Mouse (Mus musculus) T-helper 2 cell (primary cell): ENCODE data around the gene Rps27.
"Not testable (repeated sequence)": the region's sequence is repeated elsewhere in the genome, so short reads cannot be mapped to it uniquely, and the experiment has no call there.

Experiments
- in situ Hi-C: fragments of 300-600 bp; cut with MboI, MseI; formaldehyde crosslinking; loops from one replicate; pipeline ENCODE4 v1.15.1; 2025; ENCODE audit warnings: high pct_unique_total_duplicates

Gene Rps27

DNA sequence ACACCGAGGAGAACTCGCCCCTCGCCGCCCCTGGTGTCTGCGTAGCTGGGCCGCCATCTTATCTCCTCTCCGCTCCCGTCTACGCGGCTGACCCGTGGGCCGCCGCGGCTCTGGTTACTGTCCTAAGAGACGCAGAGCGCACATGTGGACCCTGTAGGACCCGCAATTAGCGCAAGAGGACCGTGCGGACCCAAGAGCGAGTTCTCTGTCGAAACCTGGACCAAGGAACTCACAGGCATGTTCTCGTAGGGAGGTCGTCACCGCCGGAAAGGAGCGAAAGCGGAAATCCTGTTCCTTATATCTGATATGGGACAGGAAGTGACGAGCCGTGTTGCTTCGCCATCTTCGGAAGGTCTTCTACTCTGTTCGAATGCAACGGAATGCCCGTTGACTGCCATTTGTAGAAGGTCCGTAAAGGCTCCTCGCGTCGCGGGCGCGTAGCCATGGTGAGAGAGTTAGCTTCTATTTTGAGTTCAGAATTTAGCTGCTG, at the start of gene Rps27, which contains the start of gene Rab13:
TSS of gene Rps27 (minus strand) at position 275 of the 490 bp plus-strand sequence.
TSS of gene Rab13 (plus strand) at position 319 of the 490 bp plus-strand sequence.
- in situ Hi-C loops: no loop called here

DNA sequence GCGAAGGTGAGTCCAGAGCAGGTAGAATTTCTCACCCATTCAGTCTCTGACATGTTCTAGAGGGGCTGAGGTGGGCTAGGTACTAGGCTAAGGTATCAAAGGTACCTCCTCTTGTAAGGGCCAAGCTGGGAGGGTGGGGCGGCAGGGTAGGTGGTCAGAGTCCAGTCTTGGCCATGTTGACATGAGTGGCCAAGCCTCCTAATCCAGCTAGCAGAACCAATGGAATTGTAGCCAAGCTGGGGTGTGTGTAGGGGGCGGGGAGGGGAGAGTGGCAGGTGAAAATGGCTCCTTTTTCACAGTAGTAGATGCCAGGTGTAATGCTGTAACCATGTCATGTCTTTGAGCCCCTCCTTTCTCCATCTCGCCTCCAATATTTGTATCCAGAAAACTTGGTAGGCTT, 45.1 kb upstream of the Rps27 start:
- in situ Hi-C loops: no loop called here

DNA sequence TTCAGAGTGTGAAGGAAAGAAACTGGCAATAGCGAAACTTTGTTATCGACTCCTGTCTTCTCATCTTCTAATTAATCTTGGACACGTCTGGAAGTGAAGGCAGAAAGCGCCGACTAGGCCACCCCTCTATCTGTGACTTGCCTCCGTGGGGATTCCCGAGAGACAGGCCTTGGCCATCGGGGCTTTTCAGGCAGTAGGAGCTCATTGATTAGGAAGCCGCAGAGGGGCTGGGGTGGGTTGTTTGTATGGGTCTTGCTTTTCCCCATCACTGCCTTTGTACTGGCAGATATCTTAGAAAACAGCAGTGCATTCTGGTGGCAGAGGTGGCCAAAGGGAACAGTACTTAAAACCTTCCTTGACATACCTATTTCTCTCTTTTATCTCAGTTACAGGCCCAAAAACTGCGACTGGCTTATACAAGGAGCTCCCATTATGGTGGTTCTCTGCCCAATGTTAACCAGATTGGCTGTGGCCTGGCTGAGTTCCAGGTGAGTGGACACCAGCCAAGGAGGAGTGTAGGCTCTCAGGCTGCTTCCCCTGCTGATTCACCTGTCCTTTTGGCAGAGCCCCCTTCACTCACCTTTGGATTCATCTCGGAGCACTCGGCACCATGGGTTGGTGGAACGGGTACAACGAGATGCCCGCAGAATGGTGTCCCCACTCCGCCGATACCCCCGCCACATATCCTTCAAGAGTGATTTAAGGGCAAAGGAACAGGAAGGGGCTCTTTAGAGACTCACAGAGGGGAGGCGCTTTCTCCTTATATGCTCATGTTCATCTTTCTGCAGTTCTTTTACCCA, 43.5 kb upstream of the Rps27 start:
- in situ Hi-C loops: no loop called here

DNA sequence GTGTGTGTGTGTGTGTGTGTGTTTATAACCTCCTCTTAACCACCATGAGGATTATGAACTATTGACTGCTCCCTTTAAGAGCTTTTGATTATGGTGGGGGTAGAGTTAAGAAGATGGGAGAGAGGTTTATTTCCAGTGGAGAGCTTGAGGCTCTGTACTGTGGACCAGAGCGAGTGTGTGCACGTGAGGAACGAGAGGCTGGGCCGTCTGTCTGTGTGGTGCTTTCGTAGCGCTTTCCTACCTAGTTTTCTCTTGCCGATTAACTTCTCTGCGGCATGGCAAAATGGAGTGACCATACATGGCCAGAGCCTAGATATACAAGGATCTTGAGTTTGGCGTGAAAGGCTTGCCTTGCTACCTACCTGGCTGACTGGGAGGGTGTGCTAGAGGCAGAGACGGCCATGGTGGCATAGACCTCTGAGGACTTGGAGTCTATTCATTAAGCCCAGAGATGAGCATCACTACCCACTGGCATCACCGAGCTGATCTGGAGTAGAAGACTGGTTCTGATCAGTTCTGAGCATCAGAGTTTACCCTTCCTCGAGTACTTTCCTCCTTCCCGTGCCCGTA, 42.4 kb upstream of the Rps27 start:
- in situ Hi-C loops: no loop called here

DNA sequence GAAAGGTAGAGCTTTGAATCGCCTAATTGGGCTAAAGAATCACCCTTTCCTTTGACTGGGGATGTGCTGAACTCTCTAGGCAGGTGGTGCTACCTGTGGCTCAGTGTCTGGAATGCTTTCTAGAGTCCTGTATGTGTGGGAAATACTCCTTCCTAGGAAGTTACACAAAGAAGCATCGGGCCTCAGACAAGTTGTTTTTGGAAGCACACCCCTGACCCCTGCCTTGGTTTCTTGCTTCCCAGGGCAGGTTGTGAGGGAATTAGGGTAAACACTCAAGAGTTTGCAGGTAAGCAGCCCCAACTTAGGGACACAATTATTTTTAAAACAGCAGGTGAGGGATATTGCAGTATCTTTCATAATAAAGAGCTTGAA, 41.7 kb upstream of the Rps27 start:
- in situ Hi-C loops: no loop called here

DNA sequence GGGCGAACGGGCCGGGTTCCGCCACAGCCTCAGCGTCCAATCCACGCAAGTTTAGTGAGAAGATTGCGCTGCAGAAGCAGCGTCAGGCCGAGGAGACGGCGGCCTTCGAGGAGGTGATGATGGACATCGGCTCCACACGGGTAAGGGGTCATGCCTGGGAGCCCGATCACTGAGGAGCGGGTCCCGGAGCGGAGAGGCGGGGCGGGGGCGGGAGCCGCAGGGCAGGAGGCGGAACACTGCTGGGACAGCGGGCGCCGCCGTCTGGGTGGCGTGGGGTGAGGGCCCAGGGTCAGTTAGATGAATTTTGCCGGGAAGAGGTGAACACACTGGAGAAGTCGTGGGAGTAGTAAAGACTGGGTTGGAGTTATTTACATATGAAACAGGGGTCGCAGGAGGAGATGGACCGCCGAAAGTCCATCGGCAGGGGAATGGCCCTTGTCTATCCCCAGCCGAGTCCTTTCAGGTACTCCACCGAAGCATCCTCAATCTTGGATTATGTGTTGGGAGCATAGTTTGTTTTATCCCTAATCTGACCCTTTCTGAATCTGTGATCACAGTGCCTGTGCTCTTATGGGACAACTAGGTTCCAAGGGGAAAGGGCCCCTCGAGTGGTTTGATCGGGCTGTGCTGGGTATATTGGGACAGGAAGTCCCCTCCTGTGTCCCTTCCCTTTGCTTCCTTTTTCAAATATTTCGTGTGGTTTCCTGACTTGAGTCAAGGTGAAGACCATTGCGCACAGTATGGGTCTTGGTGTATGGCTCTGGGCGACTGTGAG, 41.2 kb upstream of the Rps27 start:
- in situ Hi-C loops: no loop called here

DNA sequence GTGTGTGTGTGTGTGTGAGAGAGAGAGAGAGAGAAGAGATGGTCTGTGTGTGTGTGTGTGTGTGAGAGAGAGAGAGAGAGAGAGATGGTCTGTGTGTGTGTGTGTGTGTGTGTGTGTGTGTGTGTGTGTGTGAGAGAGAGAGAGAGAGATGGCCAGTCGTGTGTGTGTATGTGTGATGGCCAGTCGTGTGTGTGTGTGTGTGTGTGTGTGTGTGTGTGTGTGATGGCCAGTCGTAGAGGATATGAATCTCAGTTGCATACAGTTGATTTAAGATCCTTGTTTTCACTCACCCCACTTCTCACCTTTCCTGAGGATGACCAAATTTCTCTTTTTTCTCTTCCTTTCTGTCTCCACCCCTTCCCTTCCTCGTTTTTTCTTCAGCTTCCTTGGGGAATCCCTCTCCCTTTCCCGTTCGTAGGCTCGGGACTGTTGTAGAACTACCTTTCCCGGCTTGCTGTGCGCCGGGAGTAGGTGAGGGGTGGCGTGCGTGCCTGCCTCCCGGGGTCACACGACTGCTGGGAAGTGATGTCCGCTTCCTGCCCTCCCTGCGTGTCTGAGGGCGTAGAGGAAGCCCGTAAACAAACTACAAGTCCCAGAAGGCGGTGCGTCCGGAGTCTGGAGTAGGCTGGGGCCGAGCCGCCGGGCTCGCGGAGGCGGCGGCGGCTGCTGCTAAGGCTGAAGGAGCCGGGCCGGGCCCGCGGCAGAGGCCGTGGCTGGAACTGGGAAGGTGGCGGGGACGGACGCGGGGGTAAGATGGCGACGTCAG, 40.4 kb upstream of the Rps27 start, which contains the start of gene Crtc2:
TSS of gene Crtc2 (plus strand) at position 511 of the 766 bp plus-strand sequence.
- in situ Hi-C loops: no loop called here

DNA sequence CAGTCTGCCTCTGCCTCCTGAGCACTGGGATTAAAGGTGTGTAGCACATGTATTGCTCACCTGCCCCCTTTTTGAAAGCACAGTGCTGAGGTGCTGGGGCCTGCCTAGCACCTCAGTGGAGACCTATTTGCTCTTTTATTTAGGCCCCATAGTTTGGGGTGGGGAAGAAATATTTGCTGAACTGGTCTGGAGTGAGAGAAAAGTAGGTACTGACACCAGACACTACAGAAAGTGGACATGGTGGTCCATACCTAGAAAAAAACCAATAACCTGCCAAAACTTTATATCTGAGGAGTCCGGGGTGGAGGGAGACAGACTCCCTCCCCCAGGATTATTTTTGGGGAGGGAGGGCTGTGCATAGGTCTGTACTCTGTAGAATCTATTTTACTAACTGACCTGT, 39.7 kb upstream of the Rps27 start:
- in situ Hi-C loops: not testable (repeated sequence)

DNA sequence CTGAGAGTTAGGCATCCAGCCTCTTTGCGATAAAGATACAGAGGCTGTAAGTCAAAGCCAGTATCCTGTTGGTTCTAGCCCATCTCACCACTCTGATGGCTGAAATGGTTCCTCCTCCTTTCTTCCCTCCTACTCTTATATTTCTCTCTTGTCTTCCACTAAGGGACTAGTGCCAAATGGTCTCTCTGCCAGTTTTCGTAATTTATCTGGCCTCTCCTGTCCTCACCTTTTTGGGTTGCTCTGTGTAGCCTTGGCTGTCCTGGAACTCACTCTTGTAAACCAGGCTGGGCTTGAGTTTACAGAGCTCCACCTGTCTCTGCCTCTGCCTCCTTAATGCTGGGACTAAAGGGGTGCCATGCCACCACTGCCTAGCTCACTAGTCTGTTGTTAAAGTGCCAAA, 39.2 kb upstream of the Rps27 start:
- in situ Hi-C loops: not testable (repeated sequence)

DNA sequence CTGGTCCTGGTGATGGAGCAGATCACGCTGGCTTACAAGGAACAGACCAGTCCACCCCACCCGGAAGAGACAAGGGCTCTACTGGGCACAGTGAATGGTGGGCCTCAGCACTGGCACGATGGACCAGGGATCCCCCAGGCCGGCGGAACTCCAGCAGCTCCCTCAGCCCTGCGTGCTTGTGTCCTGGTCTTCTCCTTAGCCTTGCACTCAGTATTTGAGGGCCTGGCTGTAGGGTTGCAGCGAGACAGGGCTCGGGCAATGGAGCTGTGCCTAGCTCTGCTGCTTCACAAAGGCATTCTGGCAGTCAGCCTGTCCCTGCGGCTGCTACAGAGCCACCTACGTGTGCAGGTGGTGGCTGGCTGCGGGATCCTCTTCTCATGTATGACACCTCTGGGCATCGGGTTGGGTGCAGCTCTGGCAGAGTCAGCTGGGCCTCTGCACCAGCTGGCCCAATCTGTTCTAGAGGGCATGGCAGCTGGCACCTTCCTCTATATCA, 38.3 kb upstream of the Rps27 start:
- in situ Hi-C loops: not testable (repeated sequence)

DNA sequence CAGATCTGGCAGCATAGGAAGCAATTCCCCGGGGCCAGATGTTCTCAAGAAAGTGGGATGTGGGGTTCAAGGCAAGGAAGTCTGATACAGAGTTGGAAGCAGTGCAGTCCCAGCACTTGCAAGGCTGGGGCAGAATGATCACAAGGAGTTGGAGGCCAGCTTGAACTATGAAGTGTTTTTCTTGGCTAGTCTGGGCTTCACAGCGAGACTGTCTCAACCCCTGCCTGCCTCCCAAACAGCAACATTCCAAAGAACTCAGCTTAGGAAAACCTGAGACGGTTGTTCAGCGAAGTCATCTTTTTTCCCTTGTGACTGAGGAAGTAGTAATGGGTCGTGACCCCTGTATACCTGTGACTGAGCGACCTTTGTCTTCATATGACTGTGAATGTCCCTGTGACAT, 37.3 kb upstream of the Rps27 start:
- in situ Hi-C loops: no loop called here

DNA sequence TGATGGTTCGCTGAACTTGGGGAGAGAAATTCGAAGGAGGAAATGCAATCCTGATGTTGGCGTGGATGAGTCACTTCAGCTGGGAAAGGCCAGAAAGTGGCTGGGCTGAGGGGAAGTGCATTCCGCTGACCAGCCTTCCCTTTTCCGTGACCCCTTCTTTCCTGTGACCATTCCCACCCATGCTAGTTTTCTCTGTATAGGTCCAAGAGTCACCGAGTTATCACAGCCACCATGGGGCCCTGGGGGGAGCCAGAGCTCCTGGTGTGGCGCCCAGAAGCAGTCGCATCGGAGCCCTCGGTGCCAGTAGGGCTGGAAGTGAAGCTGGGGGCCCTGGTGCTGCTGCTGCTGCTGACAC, 35.3 kb upstream of the Rps27 start:
- in situ Hi-C loops: loop anchor here (10.0 to 25.0 kb wide), 2 partner anchors 1164 to 1611 kb away; no protein-coding TSS in a partner anchor

DNA sequence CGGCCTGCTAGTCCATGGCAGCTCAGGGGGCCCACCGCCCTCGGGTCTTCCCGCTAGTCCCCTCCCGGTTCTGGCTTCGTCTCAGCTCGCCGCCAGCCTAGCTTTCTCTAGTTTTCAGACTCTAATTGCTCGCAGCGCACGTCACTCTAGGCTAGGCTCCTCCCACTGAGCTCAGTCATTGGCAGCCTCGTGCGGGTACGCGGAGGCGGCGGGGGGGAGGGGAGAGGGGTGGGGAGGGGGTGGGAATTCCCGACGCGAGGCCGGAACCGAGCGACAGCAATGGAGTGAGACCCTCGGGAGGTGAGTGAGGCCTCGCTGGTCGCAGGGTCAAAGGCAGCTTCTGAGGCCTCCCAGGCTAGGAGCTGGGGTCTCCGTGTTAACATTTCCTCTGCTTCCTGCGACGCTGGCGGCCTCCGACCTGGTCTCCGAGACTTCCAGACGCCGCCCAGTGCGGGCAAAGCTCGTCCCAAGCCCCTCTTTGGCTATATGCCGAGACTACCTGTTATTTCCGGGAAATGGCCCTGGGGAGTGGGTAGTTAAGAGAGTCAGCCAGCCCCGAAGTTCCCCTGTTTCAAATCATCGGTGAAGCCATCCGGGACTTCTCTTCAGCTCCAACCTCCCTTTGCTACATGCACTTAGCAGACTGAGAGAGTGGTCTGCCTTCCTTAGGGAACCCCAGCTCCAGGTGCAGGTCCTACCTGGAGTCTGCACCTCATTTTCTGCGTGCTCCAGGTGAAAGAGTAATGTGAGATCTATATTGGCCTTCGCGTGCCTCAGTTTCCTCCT, 34.7 kb upstream of the Rps27 start, which contains the start of gene Slc39a1:
TSS of gene Slc39a1 (plus strand) at position 213 of the 786 bp plus-strand sequence.
- in situ Hi-C loops: loop anchor here (10.0 to 25.0 kb wide), 2 partner anchors 1163 to 1611 kb away; no protein-coding TSS in a partner anchor

DNA sequence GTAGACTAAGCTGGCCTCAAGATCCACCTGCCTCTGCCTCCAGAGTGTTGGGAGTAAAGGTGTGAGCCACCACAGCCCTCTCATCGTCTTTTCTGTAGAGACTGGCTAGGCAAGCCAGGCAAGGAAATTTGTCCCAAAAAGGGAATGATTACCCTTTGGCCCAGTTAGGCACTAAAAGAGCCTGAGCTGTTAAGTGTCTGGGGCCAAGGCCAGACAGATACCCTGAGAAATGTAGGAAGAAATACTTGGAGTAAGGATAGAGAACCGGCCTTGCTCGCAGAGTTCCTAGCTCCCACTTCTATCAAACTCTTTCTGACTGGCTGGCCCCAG, 34.1 kb upstream of the Rps27 start:
- in situ Hi-C loops: loop anchor here (10.0 to 25.0 kb wide), 2 partner anchors 1163 to 1610 kb away; no protein-coding TSS in a partner anchor

DNA sequence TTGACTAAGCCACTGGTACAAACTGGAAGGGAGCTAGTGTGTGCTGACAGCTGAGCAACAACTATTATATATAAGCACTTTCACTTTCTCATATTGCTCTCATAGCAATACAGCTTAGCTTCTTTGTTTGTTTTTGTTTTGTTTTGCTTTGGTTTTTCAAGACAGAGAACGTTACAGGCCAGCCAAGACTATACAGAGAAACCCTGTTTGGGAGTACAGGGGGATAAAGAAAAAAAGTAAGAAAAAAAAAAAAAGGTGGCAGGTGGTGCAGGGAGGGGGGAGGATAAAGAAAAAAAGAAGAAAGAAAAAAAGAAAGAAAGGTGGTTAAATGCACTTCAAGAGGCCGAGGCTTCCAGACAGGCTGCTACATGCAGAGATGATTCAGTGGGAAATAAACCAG, 32.0 kb upstream of the Rps27 start:
- in situ Hi-C loops: loop anchor here (10.0 to 25.0 kb wide), 2 partner anchors 1161 to 1608 kb away; no protein-coding TSS in a partner anchor

DNA sequence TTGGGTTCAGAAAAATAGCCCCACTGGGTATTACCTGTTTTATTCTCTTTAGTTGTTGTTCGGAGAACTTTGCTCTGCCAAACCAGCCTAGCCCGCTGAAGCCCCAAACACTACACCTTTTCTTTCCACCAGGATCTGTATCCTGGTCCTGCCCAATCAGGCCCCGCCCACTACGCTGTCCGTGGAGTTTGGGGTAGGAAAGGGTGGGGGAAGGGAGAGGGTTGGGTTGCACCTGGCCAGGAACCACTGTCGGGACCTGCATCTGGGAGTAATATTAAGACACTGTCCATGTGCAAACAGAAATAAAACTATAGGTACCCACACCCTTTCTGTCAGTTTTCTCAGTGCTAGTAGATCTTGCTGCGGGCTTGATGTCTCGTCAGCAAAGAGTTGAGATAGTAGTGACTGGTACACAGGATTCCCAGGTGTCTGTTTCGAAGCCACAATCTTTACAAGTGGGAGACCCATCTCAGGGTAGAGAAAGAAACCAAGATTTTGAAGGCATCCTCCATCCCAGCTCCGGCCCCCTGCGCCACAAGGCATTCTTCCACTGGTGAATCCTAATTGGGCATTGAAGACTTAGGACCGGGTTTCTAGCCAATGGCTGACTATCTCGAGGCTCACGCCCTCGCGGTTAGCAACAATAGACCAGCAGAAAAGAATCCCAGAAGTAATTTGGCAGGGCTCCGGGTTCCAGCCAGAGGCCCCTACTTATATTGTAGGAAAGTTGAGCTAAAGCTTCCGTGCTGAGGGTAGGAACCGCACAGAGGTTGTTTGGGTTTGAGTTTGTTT, 29.7 kb upstream of the Rps27 start, which contains the start of gene Creb3l4:
TSS of gene Creb3l4 (minus strand) at position 529 of the 792 bp plus-strand sequence.
- in situ Hi-C loops: loop anchor here (10.0 to 25.0 kb wide), 2 partner anchors 1158 to 1606 kb away; no protein-coding TSS in a partner anchor

DNA sequence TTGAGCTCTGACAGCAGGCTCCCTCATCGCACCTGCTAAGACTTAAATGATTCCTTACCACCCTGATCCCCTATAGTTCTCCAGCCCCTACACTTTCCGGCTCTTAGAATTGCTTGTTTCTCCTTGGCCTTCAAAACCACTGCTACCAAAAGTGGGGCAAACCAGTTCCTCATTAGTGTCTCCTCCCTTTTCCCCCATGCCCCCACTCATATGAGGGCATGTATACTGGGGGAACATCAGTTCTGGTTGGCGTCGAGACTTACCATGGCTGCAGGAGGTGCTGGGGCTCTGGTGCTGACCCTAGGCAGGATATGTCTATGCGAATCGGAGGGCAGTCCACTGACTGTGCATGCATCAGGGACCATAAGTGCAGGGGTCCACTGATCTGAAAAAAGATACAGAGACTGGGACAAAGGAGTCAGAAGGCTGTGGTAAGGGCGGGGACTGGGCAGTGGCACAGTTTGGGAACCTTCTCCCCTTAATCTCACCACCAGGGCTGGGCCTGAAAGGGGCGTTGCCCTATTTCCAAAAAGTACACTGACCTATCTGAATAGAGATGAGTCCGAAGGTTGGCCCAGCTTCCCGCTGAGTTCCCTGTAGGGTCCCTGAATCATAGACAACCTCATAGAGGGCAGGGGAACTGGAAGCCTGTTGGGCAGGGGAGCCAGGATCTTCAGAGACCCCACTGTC, 28.4 kb upstream of the Rps27 start:
- in situ Hi-C loops: loop anchor here (10.0 to 25.0 kb wide), 2 partner anchors 1157 to 1605 kb away; no protein-coding TSS in a partner anchor

DNA sequence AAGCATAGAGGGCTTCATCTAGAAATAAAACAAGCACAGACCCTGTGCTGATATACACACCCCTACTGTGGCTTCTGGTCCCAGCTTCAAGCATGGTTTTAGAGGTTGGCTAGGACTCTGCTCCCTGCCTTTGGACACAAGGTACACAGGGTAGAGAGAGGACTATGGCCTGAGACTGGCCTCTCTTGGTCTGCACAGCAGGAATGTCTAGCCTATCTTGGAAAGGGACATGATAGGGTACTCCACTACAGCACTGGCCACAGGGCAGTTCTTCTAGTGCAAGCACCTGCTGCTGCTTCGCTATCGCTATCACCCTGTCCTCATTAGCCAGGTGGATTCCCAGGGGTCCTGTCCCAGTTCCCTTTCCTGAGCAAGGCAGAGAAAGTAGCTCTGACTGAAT, 27.8 kb upstream of the Rps27 start:
- in situ Hi-C loops: loop anchor here (10.0 to 25.0 kb wide), 2 partner anchors 1156 to 1604 kb away; no protein-coding TSS in a partner anchor
